Mouse (Mus musculus): Measurements from ENCODE around the gene Gm49333.

The Gm49333 gene

DNA sequence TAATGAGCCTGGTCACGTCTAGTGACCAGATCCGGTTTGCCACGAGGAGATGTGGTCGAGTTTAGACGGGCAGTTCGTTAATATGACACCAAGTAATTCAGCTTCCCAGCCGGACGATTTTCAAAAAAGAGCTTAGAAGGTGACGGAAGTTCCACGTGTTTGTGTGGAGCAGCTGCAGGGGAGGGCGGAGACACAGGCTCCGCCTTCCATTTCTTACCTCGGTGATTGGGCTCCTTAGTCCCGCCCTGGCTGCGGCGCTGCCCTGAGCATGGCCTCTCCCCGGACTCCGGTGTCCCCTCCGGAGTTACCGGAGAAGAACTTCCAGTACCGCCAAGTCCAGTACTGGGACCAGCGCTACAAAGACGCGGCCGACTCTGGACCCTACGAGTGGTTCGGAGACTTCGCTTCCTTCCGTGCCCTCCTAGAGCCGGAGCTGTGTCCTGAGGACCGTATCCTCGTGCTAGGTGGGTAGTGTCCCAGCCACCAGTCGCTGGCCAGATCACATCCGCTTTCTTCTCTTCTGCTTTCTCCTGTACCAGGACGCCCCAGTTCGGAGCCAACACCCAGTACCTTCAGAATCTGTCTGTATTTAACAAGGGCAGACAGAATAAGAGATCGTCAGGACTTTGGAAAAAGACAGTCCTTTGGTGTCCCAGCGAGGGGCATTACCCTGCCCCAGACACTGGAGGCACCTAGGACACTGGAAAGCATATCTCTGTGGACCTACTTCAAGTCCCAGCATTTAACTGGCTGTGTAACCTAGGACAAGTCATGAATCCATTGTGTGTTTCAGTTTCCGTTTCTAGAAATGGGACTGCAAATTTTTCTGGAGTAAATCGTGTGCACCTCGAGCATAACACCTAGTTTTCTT lies at the start of gene Gm49333, which contains the start of the genes Eef1akmt4 and Alg3:
Gene Gm49333 (plus strand): TSS at position 254 of the 871 bp plus-strand sequence.
Gene Eef1akmt4 (plus strand): TSS at position 237 of the 871 bp plus-strand sequence.
Gene Alg3 (minus strand): TSS at position 379 of the 871 bp plus-strand sequence.
- peak; percentile 88 for DNase-seq (ENCODE audit: low read depth, low spot score)

DNA sequence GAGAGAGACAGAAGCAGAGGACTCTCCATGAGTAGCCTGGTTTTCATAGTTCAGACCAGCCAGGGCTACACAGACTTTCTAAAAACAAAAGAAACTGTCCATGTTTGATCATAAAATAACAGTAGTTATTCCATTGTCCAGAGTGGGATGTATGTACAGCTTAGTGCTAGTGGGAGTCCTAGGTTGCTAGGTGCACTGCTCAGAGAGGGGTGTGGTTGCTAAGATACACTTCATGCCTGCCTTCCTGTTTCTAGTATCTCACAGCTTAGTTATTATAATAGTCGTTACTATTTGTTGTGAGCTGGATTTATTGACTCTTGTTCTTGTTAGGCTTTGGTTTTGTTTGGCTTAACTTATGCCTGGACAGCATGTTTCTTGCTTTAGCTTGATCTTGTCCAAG lies 46.3 kb upstream of the Gm49333 start:
- DNase-seq (ENCODE audit: low read depth, low spot score), result no peak

DNA sequence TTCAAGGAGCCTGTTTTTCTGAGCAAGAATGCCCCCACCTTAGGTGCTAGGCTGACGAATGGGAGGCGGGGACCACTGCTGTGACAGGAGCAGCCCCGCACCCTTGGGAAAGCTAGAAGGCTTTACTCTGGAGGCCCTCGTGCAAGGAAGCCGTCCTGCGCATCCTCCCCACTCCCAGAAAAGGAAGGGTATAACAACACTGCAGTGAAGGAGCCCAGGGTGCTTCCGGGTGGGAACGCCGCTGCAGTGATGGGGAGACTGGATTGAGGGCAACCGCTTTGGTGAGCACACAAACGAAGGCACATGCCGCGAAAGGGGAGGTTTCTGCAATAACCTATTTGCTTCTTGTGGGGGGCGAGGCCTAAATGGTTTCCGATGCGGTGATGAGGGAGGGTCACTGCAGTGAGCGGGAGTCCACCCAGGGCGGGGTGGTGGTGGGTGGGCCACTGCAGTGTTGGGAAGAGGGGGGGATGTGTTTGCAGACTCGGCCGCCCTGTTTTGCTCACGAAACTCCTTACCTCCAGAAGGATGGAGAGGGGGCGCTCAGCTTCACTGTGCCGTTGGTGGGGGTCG lies 22.0 kb upstream of the Gm49333 start, which contains the start of gene Vwa5b2:
Gene Vwa5b2 (plus strand): TSS at position 106 of the 573 bp plus-strand sequence.
- no peak for DNase-seq (ENCODE audit: low read depth, low spot score)

DNA sequence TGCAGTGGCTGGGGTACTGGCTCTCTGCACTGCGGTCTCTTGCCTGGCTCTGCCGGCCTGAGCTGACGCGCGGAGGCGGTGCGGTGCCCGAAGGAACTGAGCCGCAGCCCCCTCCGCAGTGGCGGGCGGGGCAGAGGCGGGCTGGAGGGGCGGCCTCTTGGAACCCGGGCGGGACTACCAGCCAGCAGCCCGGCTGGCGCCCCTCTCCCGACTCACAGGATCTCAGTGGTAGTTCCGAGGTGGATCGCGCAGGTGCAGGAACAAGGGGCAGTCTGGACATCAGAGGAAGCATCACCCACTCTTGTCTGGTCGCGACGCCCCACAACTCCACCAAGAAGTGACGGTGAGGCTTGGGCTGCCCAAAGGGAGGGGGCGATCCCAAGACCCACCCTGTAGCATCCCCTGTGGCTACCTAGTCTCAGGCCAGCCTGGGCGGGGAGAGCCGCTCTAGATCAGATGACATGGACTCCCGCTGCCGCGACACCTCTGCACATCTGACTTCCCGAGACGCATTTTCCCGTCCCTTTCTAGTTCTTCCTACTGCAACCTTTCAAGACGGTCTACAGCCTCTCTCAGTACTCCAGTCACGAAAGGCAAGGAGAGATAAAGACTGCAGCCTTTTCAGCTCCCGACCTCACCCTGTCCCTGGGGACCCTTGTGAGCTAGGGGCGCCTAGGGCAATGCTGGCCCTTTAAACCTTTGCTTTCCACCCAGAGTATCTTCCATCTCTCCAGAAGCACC lies 21.3 kb upstream of the Gm49333 start:
- no peak for DNase-seq (ENCODE audit: low read depth, low spot score)

DNA sequence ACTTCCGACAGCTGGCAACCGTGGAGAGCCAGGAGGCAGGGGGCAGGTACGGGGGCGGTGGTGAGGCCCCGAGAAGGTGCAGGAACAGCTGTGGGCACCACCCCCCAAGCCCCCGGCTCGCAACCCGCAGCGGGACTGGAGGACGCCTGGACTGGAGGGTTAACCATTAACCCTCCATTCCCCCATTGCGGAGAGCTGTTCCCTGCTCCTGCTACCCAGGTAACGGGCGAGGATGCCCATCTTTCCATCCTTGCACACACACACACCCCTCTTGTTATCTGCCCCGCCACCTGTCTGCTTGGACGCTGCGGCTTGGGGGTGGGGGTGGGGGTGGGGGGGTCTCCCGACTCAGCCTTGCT lies 20.8 kb upstream of the Gm49333 start:
- no peak for DNase-seq (ENCODE audit: low read depth, low spot score)

DNA sequence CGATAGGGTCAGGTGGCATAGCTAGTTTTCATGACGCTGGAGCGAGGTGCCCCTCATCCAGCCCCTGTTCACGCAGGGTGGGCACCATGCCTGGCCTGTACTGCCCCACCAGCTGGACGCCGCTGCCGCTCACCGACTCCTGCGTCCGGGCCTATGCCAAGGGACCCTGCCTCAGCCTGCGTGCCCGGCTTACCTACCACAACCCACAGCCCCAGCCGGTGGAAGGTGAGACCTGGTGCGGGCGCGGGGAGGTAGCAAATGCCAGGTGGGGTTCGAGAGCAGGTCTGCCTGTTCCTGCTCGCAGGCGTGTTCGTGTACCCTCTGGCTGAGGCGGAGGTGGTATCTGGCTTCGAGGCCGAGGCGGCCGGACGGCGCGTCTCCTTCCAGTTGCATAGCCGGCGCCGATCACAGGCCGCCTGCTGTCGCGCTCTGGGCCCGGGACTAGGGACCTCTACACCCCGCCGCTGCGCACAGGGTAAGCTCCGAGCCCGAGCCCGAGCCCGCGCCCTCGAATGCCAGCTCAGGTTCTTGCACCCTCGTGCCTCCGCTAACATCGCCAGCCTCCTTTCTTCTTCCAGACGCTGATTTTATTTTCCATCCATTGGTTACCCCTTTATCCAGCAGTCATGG lies 20.2 kb upstream of the Gm49333 start:
- no peak for DNase-seq (ENCODE audit: low read depth, low spot score)

DNA sequence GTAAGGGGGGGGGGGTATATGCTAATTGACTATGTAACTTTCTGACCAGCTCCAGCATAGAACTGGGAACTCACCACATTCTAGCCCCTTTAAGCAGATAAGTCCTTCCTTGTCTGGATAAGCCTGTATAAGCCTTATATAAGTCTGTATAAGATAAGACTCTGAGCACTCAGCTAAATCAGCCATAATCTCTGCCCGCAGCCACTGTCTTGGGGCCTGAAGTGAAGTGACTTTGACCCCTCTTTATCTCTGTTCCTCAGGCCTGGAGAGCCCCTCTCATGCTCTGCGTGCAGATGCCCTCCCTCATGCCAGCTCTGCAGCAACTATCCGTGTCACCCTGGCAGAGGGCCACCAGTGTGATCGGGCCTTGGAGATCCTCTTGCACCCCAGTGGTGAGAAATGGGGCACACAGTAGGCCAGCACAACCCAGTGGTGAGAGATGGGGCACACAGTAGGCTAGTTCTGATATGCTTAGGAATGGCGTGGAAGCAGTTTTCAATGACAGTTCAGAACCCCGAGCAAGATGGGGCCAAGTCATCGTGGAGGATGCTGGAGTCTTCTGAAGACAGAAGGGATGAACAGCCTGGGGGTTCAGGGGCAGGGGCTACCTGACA lies 16.2 kb upstream of the Gm49333 start:
- no peak for DNase-seq (ENCODE audit: low read depth, low spot score)

DNA sequence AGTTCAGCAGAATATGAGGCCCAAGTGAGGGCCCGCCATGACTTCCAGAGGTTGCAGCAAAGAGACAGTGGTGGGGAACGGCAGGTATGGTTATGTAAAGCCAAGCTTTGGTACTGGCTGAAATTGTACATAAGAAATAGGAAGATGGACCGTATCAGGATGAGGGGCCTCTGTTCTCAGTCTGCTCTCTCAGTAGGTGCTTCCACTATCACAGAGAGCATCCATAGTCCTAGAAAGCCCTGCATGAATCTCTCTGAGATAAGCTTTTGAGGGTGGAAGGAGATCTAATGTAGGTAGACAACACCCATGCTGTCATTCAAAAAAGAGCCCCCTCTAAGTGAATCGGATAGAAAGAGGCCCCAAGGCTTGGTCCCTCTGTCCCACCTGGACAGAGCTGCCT lies 15.7 kb upstream of the Gm49333 start:
- DNase-seq (ENCODE audit: low read depth, low spot score), result no peak

DNA sequence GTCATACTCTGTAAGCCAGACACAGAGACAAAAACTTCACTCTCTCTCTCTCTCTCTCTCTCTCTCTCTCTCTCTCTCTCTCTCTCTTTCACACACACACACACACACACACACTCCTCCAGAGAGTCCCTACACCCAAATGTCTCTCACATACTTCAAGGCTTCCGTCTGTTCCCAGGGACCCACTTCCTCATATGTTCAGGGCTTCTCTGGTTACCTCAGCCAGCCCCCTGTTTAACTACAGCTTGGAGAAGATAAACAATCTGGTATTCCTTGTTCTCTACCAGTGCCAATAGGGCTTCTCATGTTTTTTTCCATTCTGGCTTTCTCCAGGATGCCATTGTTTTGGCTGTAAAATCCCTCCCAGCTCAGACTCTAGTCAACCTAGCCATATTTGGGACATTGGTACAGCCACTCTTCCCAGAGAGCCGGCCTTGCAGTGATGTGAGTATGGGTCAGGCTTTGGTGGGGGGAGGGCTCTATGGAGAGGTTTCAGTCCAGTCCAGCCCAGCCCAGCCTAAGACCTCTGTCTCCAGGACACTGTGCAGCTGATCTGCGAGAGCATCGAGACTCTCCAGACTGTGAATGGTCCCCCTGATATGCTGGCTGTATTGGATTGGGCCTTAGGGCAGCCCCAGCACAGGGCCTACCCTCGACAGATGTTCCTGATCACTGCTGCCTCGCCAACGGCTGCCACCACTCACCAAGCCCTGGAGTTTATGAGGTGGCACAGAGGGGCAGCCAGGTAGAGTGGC lies 14.5 kb upstream of the Gm49333 start:
- no peak for DNase-seq (ENCODE audit: low read depth, low spot score)

DNA sequence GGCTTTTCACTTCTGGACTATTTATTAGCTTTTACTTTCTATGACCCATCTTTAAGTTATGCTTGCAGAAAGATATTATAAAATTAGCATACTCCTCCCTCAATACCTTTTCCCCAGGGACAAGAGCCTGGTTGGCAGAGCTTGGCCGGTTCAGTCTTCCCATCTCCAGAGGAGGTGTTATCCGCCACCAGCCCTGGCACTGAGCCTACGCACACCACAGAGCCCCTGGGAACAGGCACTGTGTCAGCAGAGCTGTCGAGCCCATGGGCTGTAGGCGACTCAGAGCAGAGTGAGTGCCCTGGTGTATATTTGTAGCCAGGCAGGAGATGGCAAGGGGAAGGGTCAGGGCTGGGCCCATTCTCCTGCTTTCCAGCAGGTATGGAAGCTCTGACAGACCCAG lies 10.9 kb upstream of the Gm49333 start:
- DNase-seq (ENCODE audit: low read depth, low spot score), result no peak

DNA sequence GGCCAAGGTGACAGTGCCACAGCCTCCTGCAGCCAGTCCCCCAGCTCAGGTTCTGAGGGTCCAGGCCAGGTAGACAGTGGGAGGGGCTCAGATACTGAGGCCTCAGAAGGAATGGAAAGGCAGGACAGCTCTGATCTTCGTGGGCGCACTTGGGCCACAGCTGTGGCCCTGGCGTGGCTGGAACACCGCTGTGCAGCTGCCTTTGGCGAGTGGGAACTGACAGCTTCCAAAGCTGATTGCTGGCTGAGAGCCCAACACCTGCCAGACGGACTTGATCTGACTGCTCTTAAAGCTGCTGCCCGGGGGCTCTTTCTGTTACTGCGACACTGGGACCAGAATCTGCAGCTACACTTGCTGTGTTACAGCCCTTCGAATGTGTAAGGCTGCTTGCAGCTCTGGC lies 6.7 kb upstream of the Gm49333 start:
- DNase-seq (ENCODE audit: low read depth, low spot score), result no peak

DNA sequence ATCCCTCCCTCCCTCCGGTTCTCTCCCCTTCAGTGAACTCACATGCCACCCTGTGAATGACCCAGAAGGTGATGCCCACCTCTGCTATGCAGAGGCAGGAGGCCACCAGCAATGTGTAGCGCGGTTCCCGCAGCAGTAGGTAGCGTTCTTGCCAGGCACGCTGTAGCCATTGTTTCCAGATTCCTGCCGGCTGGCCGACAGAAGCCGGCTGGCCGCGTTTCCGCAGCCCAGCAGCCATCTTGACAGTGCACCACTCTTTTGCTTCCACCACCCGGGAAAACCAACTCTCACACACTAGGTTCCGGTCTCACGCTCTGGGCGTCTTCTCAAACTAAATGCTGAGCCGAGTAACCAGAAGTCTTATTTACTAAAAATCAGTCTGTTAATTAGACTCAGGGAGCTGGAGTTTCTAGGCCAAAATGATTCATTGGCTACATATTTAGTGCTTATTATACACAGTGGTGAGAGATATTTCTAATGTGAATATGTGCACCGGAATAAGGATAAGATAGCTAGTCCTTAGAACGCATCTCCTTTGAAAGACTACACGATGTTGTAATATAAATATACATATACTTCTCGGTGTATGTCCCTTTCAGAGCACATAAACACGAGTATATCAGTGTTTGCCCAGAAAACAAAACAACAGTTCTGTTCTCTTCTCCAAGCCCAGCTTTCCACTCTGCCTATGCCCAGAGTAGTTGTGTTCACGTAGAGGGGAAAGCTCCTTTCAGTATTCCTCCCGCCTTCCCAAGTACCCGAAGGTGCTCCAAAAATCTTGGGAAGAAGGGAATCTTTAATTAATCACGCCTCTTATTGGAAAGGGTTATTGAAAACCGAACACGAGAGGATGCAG lies 681 bp upstream of the Gm49333 start:
- peak; percentile 79 for DNase-seq (ENCODE audit: low read depth, low spot score)

DNA sequence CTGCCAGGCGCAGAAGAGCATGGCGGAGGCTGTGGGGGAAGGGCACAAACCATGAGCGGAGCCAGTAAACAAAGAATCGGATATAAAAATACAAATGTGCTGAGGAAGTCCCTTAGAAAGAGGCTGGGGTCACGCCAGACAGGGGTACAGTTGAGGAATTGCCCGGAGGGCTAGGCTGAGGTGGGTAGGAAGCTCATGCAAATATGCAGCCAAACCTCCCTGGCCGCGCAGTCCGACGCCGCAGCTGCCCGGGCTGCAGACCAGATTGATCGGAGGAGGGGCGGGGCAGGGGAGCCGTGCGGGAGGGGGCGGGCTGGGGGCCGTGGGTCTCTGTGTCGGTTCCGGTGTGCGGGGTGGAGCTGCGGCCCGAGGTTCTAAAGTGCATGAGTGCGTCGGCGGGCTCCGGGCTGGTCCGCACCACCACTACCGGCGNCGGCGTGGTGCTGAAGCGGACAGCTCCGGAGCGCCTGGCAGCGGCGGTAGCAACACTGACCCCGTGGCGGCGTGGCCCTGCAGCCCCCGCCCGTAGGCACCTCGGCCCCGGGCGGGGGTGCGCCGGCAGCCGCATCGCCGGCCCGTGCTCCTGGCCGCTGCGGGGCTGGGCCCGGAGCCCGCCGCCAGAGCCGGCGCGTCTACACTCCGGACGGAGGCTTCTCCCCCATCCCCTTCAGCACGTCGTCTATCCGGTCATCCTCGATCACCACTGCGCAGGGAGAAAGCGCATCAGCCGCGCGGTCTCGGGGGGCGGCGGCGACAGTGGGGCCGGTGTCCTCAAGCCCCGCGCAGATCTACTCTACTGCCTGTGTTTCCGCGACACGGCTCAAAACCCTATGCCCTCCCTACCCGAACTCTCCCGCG lies 8.4 kb downstream of the Gm49333 start:
- no peak for DNase-seq (ENCODE audit: low read depth, low spot score)

DNA sequence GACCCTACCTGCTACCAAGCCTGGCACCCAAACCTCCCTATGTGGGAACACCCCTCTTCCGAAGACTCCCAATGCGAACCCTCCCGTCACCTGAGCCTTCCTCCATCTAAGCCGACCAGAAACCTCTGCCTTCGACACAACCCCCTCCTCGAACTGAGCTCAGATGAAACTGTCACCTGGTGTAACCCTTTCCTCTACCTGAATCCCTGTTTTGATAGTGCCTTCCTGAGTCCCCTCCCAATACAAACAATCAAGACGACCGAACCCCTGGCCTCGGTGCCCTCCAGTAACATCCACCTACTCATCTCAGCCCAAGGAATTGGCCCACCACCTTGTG lies 9.0 kb downstream of the Gm49333 start:
- no peak for DNase-seq (ENCODE audit: low read depth, low spot score)

DNA sequence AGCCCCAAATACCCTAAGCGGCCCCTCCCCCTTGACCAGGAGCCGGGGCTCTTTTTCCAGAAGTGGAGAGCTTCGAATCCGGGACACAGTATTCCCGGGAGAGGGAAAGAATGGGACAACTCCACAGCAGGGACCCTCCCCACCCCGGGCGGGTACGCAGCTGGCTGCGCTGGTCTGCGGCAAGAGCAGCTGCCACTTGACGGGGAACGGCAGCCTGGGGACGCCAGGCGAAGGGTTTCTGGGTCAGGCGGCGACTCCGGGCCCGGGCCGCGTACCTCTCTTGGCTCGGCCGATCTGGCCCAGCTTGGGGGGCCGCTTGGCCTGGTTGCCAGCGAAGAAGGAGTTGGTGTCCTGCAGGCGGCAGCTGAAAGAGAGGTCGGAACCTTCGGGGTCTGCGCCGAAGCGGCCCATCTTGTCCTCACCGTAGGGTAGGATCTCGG lies 9.4 kb downstream of the Gm49333 start:
- no peak for DNase-seq (ENCODE audit: low read depth, low spot score)

DNA sequence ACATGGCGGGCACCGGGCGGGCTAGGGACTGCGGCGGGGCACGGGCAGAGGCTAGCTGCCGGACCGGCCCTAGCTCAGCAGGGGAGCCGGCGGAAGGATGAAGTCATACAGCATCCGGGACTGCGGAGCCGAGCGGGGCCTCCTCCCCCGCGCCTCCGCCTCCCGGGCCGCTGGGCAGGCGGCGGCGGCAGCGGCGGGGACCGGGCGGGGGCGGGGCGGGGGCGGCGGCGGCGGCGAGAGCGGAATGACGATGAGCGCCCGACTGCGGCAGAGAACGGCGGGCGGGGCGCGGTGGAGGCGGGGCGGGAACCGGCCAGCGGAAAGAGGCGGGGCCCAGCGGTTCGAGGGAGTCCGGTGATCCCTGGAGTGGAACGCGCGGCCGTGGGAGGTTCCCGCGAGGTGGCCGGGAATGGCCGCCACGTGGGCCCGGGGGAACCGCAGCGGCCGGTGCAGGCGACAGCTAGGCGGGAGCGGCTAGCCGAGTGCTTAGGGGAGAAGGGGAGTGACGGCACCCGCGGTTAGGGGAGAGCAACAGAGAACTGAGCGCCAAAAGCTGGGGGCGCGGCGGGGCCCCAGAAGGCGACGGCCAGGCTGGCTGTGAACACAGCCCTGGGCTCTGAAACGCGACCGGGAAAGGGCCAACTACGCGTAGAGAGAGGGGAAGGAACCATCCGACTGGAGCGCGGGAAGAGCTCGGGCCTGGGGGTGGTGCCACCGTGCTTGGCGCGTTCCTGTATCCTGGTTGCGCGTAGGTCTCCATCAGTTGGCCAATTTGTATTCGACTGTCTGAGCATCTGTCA lies 10.0 kb downstream of the Gm49333 start, which contains the start of gene Camk2n2:
Gene Camk2n2 (minus strand): TSS at position 97 of the 800 bp plus-strand sequence.
- no peak for DNase-seq (ENCODE audit: low read depth, low spot score)

DNA sequence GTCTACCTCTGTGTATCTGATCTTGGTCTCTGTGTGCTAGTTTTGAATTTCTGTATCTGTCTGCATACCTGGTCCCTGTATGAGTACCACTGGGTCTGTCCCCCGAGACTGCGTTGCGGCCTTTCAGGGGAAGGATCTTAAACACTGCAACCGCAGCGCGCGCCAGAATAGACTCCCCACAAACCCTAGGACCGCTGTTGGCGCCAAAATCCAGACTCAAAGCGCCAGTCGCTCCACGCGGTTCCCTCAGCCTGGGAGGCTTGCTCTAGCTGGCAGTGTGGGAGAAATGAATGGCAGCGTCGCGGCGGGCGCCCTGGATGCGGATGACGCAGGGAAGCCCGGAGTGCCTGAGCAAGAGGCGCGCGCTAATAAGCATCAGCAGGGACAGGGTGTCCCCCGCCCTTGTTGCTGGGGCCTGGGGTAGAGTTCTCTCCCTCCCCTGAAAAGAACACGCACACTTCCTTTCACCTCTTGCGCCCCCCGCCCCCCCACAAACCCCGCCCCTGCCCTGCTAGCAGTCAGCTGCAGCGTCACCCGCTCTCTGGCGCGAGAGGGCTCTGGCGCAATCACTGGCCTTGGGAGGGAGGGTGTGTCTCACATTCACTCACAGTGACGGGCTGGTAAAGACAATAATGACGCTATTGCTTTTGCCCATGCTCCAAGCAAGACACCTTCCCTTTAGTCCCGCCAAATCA lies 10.7 kb downstream of the Gm49333 start:
- no peak for DNase-seq (ENCODE audit: low read depth, low spot score)

Data from telencephalon, adult 2 months (tissue).